Mouse (Mus musculus) 3134 (cell line): ENCODE data around the gene Gpr61.

Experiments used
- DNase-seq: peaks from one replicate; pipeline ENCODE4 v3.0.0-alpha.2; 2011; ENCODE audit warnings: low spot score; ENCODE audit not compliant: insufficient read length; ENCODE audit errors: extremely low read depth

The Gpr61 gene

GRCm38 (mm10) chr3:108178756-108179715 is 24.4 kb upstream of the Gpr61 start:
- no peak for DNase-seq

DNA sequence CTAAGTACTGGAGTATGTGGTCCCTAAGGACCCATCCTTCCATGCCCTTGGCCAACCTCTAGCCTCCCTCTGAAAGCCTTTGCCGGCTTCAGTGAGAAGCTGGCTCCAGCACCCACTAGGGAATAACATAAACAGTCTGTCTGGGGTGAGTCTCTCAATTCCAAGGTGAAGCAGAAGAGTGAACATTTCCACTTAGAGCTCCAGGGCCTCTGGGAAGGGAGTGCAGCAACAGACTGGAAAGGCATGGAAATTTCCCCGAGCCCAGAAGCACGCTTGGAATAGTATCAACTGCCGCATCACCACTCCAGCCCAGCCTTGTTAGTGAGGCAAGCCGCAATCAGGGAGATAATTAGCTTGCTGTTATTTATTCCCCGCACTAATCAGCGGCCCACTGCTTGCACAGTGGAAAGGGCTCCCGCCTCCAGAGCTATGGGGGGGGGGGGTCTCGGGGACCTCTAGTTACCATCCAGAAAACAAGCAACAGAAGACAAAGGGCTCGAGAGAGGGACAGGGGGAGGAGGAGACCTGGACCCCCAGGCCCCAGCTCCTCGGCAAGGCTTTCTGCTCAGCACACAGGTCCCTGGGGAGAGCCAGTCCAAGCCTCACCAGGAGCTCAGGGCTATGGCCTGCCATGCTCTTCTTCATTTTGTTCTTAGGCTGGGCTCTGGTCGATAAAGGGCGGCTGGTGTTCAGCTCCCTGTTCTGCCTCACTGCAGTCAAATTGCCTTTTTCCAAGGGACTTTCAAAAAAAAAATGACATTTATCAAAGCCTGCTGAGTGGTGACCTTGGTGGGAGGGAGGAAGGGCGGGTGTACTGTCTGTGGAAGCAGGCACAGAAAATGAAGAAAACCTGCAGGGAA is 20.2 kb upstream of the Gpr61 start:
- no peak for DNase-seq

GRCm38 (mm10) chr3:108169199-108169598 is 14.5 kb upstream of the Gpr61 start:
- DNase-seq = no peak

DNA sequence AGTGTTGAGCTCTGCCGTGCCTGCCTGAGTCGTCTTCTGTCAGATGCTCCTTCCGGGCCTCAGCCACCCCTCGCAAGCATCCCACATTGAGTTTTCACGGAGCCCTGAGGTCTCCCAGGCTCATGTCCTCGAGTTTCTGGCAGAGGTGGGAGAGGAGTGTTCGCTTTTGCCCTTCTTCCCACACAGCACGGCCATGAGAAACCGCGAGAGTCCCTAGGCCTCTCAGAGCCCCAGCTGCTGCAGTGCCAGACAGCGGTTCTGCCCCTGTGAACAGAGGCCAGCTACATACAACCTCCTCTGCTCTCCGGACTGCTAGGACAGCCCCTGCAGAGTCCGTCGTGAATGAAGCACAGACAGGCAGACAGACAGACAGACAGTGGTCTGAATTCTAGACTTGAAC is 12.8 kb upstream of the Gpr61 start:
- no peak for DNase-seq

DNA sequence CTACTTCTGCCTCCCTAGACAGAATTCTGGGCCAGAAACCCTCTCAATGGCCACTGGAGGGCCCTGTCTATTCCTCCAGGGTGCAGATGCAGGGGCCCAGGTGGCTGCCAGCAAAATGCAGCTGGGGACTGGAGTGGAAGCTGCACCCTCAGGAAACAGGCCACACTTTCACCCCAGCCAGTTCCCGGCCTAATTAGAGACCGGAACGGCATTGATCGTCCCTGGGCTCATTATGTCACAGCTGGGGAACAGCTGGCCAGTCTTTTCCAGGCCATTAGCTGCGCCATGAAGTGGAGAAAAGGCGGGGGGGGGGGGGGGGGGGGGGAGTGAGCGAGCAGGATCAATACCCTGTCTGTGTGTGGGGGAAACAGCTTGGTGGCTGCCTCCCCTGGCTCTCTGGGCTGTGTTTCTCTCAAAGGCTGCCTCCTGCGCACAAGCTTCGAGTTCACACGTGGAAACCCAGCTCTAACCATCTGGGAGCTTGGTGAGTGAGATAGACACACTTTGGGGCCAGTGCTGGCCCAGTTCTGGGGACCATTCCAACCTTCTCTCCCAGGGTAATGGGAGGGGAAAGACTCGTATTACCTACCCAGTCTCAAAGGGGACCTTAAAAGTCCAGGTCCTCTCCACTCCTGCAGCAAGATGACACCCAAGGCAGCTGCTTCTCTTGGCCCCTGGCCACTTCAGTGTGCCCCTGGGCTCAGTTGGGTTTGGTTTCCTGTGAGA is 12.0 kb upstream of the Gpr61 start:
- peak; percentile 16 for DNase-seq

- peak; percentile 24 for DNase-seq
Measured at GRCm38 (mm10) chr3:108165532-108166315, 11.0 kb upstream of the Gpr61 start.

DNA sequence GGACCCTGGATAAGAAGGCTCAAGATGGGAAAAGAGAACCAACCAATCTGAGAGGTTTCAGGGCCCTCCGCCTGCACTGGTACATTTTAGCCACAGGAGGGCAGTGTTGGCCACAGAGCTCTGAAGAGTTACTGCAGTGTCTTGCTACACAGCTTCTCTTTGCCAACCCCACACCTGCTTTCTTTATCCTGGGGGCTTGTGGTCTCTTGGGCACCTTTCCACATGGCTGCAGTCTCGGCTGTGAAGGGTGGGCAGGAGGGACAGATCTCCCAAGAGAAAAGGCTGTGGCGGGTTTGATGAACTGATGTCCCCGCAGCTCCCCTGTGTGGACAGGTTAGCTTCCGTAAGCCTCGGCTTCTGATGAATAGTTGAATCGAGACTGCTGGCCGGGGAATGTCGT is 10.1 kb upstream of the Gpr61 start:
- DNase-seq = peak; percentile 54

GRCm38 (mm10) chr3:108164091-108164490 is 9.4 kb upstream of the Gpr61 start:
- no peak for DNase-seq

DNA sequence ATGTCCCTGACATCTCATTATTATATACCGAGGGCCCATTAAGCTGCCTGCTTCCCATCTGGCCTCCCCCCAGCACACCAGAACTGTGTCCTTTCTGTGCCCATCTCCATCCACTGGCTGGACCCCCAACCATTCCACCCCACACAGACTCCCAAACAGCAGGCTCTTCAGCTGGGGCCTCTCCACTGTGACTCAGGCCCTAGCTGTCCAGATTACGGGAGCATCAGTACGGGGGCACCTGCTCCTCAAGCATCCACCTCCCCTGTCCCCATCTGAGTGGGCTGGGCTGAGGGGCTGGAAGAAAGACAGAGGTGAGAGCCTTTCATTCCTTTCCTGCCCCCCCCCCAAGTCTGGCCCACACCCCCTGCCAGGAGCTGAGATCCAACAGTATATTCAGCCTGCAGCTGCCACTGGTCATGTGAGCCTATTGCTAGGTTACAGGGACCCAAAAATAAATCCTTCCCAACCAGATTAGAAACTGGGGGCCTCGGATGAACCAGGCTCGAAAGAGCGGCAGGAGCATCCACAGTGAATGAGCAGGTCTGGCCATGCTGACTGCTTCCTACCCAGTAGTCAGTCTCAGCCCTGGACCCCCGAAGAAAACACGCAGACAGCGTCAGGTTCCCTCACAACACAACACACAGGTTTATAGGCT is 3.8 kb upstream of the Gpr61 start:
- no peak for DNase-seq

GRCm38 (mm10) chr3:108152290-108152689 is 2.4 kb downstream of the Gpr61 start:
- no peak for DNase-seq

DNA sequence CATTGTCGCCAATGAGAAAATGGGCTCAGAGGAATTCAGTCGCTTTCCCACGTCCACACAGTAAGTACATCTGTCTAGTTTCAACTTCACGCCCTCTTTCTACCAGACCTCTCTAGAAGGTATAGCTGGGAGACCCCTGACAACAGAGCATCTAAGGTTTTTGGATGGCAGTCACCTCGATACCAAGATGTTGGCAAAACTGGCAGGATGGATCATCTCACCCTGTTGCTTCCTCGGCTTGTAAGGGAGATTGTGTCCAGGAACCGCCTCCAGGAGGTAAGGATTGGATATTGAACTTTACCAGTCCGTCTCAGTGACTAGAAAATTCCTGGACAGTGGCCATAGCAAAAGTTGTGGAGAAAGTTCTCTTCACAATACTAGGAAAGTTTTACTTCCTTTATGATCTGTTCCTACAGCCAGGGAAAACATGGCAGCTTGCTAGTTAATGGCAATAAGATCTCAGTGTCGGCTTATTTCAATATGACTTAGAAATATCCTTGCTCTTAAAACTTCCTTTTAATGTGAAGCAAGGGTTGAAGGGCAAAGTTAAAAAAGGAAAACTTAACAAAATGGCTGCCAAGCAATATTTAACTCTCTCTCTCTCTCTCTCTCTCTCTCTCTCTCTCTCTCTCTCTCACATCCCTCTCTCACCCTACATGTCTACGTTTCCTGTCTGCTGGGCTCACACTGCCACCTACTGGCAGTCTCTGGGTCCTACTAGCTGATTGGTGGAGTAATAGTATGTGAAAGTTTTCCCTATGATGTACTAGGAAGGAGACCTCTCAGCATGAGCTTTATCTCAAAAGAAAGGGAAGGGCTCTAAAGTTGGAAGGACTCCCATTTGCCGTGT is 7.1 kb downstream of the Gpr61 start:
- DNase-seq = peak; percentile 68

- DNase-seq = no peak
Measured at GRCm38 (mm10) chr3:108146671-108147070, 8.0 kb downstream of the Gpr61 start.

DNA sequence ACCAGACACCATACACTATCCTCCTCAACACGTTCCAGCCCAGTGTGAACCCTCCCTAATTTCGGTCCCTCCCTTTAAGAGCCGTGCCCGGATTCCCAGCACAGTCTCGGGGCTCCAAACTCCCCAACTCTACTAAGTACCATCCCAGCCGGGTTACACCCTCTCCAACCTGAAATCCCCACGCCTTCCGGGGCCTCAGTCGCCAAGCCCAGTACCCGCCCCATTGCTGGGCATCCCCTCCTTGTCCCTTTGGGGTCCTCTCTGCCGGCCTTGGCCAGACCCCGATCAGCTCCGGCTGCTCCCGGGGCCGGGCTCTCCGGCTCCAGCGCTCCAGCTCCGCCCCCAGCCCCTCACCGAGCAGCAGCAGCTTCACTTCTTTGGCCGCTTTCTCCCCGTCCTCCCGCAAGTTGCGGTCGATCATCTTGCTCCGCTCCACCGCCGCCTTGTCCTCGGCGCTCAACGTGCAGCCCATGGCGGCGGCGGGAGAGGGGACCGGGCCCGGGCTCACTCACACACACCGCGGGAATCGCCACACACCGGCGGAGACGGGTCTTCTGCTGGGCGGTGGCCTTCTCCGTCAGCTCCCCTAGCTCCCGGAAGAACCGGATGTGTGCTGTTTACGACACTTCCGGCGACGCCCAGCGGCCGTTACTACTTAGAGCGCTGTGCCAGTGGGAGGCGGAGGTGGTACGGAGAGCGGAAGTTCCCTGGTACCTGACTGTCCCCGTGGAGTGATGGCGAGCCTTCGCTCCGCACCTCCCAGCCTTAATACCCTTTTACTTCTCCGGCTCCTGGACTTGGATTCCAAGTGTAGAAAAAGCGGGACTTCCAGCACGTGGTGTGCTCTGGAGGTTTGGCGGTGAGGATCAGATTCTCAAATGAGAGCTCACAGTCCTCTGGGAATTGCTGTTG is 8.9 kb downstream of the Gpr61 start, which contains the start of gene Gnai3:
Gene Gnai3 (minus strand): TSS at position 613 of the 912 bp plus-strand sequence.
- DNase-seq = peak; percentile 92

- DNase-seq = no peak
Measured at GRCm38 (mm10) chr3:108140786-108141185, 13.9 kb downstream of the Gpr61 start.

- no peak for DNase-seq
Measured at GRCm38 (mm10) chr3:108139113-108139512, 15.6 kb downstream of the Gpr61 start.

GRCm38 (mm10) chr3:108134701-108135100 is 20.0 kb downstream of the Gpr61 start:
- no peak for DNase-seq

GRCm38 (mm10) chr3:108132484-108132883 is 22.2 kb downstream of the Gpr61 start:
- no peak for DNase-seq
